Mouse (Mus musculus): ENCODE data around the gene Ada. TPM values are rescaled to one million over a fixed set of nuclear protein-coding genes. Genes with fewer than 3 reads are reported as not detected.

Ada gene
- total and polyA plus RNA-seq, 2 experiments from 2014 or later: 2.2 to 4.1 TPM

- WGBS: 60% methylated on average over 9 of the region's 9 CpGs
- Histone ChIP-seq H3K27ac (ENCODE audit: low read depth) (no peak overlapping the region), H3K9ac (replicated peaks; ENCODE audit: low read depth, low read length) (no peak overlapping the region), H3K27me3 (ENCODE audit: control insufficient read depth, insufficient read depth, low read length) (no peaks in the 10 kb centered on the region), H3K36me3 (replicated peaks; ENCODE audit: control insufficient read depth, insufficient read depth, low read length) (peaks cover 15% of the 10 kb centered on the region), H3K9me3 (replicated peaks; ENCODE audit: control insufficient read depth, low read length) (no peaks in the 10 kb centered on the region), H3K4me1 (ENCODE audit: control insufficient read depth, insufficient read depth) (peaks cover 17% of the 10 kb centered on the region), H3K4me2 (ENCODE audit: low read depth, low read length) (no peak overlapping the region), H3K4me3 (ENCODE audit: low read depth, low read length) (no peak overlapping the region)
- TF ChIP-seq EP300 (IDR thresholded peaks at IDR 0.05; ENCODE audit: low read depth) (no peak), CTCF (IDR thresholded peaks at IDR 0.05; ENCODE audit: low read depth) (no peak)
- DNase-seq (ENCODE audit: low spot score) (no peak), ATAC-seq (ENCODE audit: insufficient read depth, low read depth) (no peak)
Measured at GRCm38 (mm10) chr2:163735163-163735562, 14.9 kb downstream of the Ada start.

- H3K27ac ChIP-seq (ENCODE audit: low read depth): no peak overlapping the region; the same call in 1 of the 2 replicates
- no peak overlapping the region for H3K4me2 ChIP-seq (ENCODE audit: low read depth, low read length)
- WGBS: 77% methylated on average over 11 of the region's 11 CpGs
Measured at GRCm38 (mm10) chr2:163732021-163732420, 18.0 kb downstream of the Ada start.

GRCm38 (mm10) chr2:163728300-163728699, 21.7 kb downstream of the Ada start:
- ATAC-seq (ENCODE audit: insufficient read depth, low read depth) (no peak), DNase-seq (ENCODE audit: low spot score) (no peak)
- 90% methylated on average over 4 of the region's 4 CpGs for WGBS
- H3K27ac ChIP-seq (ENCODE audit: low read depth): no peak overlapping the region
- H3K4me2 ChIP-seq (ENCODE audit: low read depth, low read length): no peak overlapping the region
- H3K27me3 ChIP-seq (ENCODE audit: control insufficient read depth, insufficient read depth, low read length): no peaks in the 10 kb centered on the region
- no peak overlapping the region for H3K9ac ChIP-seq (replicated peaks; ENCODE audit: low read depth, low read length)
- no peaks in the 10 kb centered on the region for H3K9me3 ChIP-seq (replicated peaks; ENCODE audit: control insufficient read depth, low read length)
- no peak overlapping the region for H3K4me3 ChIP-seq (ENCODE audit: low read depth, low read length)
- H3K36me3 ChIP-seq (replicated peaks; ENCODE audit: control insufficient read depth, insufficient read depth, low read length): peaks cover 67% of the 10 kb centered on the region
- TF ChIP-seq EP300 (IDR thresholded peaks at IDR 0.05; ENCODE audit: low read depth) (no peak), CTCF (IDR thresholded peaks at IDR 0.05; ENCODE audit: low read depth) (no peak)
- 0 out of 2 replicates have a peak, but pooled peaks cover 3% of the 10 kb centered on the region for H3K4me1 ChIP-seq (ENCODE audit: control insufficient read depth, insufficient read depth)

More at GRCm38 (mm10) chr2:163732021-163732420, 18.0 kb downstream of the Ada start:
- no peaks in the 10 kb centered on the region for H3K27me3 ChIP-seq (ENCODE audit: control insufficient read depth, insufficient read depth, low read length)
- peaks cover 17% of the 10 kb centered on the region for H3K4me1 ChIP-seq (ENCODE audit: control insufficient read depth, insufficient read depth)
- peaks cover 32% of the 10 kb centered on the region for H3K36me3 ChIP-seq (replicated peaks; ENCODE audit: control insufficient read depth, insufficient read depth, low read length)
- no peak overlapping the region for H3K9ac ChIP-seq (replicated peaks; ENCODE audit: low read depth, low read length)
- no peak for ATAC-seq (ENCODE audit: insufficient read depth, low read depth)
- no peaks in the 10 kb centered on the region for H3K9me3 ChIP-seq (replicated peaks; ENCODE audit: control insufficient read depth, low read length)
- TF ChIP-seq EP300 (IDR thresholded peaks at IDR 0.05; ENCODE audit: low read depth): no peak
- no peak for DNase-seq (ENCODE audit: low spot score)
- no peak overlapping the region for H3K4me3 ChIP-seq (ENCODE audit: low read depth, low read length)

DNA sequence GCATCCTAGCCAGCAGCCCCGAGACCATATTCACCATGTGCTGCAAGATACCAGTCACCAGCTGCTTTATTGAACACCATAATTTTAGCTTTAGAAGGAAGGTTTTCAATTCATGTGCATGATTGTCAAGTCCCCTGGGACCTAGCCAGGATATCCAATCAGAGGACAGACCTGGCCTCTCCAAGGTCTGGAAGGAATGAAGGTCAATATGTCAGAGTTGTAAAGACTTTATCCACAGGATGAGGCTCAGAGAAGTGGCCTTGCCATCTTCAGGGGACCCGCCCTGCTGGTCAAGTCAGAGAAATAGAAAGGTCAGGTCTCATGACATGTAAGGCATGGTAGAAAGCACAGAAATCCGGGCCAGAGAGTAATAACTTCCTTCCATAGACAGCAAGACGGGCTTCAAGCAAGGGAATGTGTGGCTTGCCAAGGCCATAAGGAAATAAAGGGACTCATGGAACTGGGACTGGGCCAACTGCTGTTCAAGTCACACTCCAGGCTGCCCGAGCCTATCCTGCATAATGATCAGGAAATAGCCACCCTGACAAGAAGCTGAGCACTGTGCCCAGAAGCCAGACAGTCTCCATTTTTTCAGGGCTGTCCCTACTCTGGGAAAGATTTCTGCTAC, 23.2 kb downstream of the Ada start:
- DNase-seq (ENCODE audit: low spot score): no peak
- H3K9ac ChIP-seq (replicated peaks; ENCODE audit: low read depth, low read length): no peak overlapping the region
- H3K9me3 ChIP-seq (replicated peaks; ENCODE audit: control insufficient read depth, low read length): no peaks in the 10 kb centered on the region
- no peak for ATAC-seq (ENCODE audit: insufficient read depth, low read depth)
- no peak overlapping the region for H3K4me3 ChIP-seq (ENCODE audit: low read depth, low read length)
- H3K4me1 ChIP-seq (ENCODE audit: control insufficient read depth, insufficient read depth): 0 out of 2 replicates have a peak, but pooled peaks cover 5% of the 10 kb centered on the region
- no peak overlapping the region for H3K4me2 ChIP-seq (ENCODE audit: low read depth, low read length)
- TF ChIP-seq CTCF (IDR thresholded peaks at IDR 0.05; ENCODE audit: low read depth) (no peak), EP300 (IDR thresholded peaks at IDR 0.05; ENCODE audit: low read depth) (no peak)
- H3K27ac ChIP-seq (ENCODE audit: low read depth): peak overlapping the region; percentile 1
- no peaks in the 10 kb centered on the region for H3K27me3 ChIP-seq (ENCODE audit: control insufficient read depth, insufficient read depth, low read length)
- 49% methylated on average over 5 of the region's 5 CpGs for WGBS
- H3K36me3 ChIP-seq (replicated peaks; ENCODE audit: control insufficient read depth, insufficient read depth, low read length): peaks cover 80% of the 10 kb centered on the region

GRCm38 (mm10) chr2:163722550-163722949, 27.5 kb downstream of the Ada start:
- TF ChIP-seq EP300 (IDR thresholded peaks at IDR 0.05; ENCODE audit: low read depth) (no peak), CTCF (IDR thresholded peaks at IDR 0.05; ENCODE audit: low read depth) (no peak)
- Histone ChIP-seq H3K4me1 (ENCODE audit: control insufficient read depth, insufficient read depth) (peaks cover 10% of the 10 kb centered on the region; the same call in 1 of the 2 replicates), H3K4me2 (ENCODE audit: low read depth, low read length) (no peak overlapping the region), H3K4me3 (ENCODE audit: low read depth, low read length) (no peak overlapping the region), H3K27ac (ENCODE audit: low read depth) (peak overlapping the region; percentile 44; the same call in 1 of the 2 replicates), H3K27me3 (ENCODE audit: control insufficient read depth, insufficient read depth, low read length) (no peaks in the 10 kb centered on the region), H3K36me3 (replicated peaks; ENCODE audit: control insufficient read depth, insufficient read depth, low read length) (peaks cover 63% of the 10 kb centered on the region), H3K9ac (replicated peaks; ENCODE audit: low read depth, low read length) (no peak overlapping the region), H3K9me3 (replicated peaks; ENCODE audit: control insufficient read depth, low read length) (no peaks in the 10 kb centered on the region)
- WGBS: 28% methylated on average over 7 of the region's 7 CpGs
- ATAC-seq (ENCODE audit: insufficient read depth, low read depth) (peak; percentile 76), DNase-seq (ENCODE audit: low spot score) (peak; percentile 76)

- Histone ChIP-seq H3K36me3 (replicated peaks; ENCODE audit: control insufficient read depth, insufficient read depth, low read length) (peaks cover 37% of the 10 kb centered on the region), H3K27ac (ENCODE audit: low read depth) (no peak overlapping the region), H3K4me2 (ENCODE audit: low read depth, low read length) (no peak overlapping the region), H3K9ac (replicated peaks; ENCODE audit: low read depth, low read length) (no peak overlapping the region), H3K4me3 (ENCODE audit: low read depth, low read length) (no peak overlapping the region), H3K27me3 (ENCODE audit: control insufficient read depth, insufficient read depth, low read length) (no peaks in the 10 kb centered on the region), H3K4me1 (ENCODE audit: control insufficient read depth, insufficient read depth) (peaks cover 21% of the 10 kb centered on the region; the same call in 1 of the 2 replicates), H3K9me3 (replicated peaks; ENCODE audit: control insufficient read depth, low read length) (no peaks in the 10 kb centered on the region)
- no peak for DNase-seq (ENCODE audit: low spot score)
- ATAC-seq (ENCODE audit: insufficient read depth, low read depth): no peak
- no peak for TF ChIP-seq CTCF (IDR thresholded peaks at IDR 0.05; ENCODE audit: low read depth)
- no peak for TF ChIP-seq EP300 (IDR thresholded peaks at IDR 0.05; ENCODE audit: low read depth)
- WGBS: 44% methylated on average over 4 of the region's 4 CpGs
Measured at GRCm38 (mm10) chr2:163719616-163720015, 30.4 kb downstream of the Ada start.
